Mouse (Mus musculus) brown adipose tissue, adult 24 weeks (tissue): ENCODE results near the gene Sorl1. TPM values are rescaled to one million over a fixed set of nuclear protein-coding genes. Genes with fewer than 3 reads are reported as not detected.

Experiments used
- H3K27ac ChIP-seq: fragments of 200-500 bp; replicated peaks from 2 replicates; pipeline ENCODE4 v1.5.1; 2012; ENCODE audit warnings: low read depth, mild to moderate bottlenecking, low read length
- H3K4me1 ChIP-seq: fragments of 200-500 bp; 2 replicates; pipeline ENCODE4 v1.6.1; 2012; ENCODE audit warnings: low read length, mixed read lengths; ENCODE audit not compliant: control insufficient read depth, insufficient read depth, insufficient read length
- H3K4me3 ChIP-seq: fragments of 200-500 bp; 2 replicates; pipeline ENCODE4 v1.5.1; 2012; ENCODE audit warnings: low read depth, mild to moderate bottlenecking, low read length, moderate library complexity; ENCODE audit not compliant: insufficient read depth
- polyA plus RNA-seq: library from polyadenylated mRNA; stranded (reverse); fragments of >200 nt; gene quantifications from 2 replicates; pipeline ENCODE4 v1.2.4, GENCODE M21; 2012; ENCODE audit not compliant: missing spikeins, insufficient read depth, insufficient read length

Sorl1 gene
- polyA plus RNA-seq, 1 experiment: 25.3 TPM

DNA sequence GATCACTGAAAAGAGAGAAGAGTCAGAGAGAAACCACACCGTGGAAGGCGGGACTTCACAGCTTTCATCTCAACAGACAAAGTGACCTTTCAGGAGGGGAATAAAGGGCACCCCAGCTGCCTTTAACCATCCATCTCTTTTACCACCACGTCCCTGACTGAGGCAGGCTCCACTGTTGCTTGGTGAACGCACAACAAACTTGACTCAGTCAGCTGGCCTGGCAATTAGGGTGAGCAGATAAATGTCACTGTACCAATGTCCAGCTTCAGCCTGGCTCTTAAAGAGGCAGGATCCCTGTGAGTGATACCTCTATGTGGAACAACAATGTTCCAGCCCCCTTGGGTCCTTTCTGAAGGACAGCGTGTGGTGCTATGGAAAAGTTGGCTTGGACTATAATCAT is 138.5 kb downstream of the Sorl1 start:
- Histone ChIP-seq H3K27ac (no peak overlapping the region), H3K4me3 (no peak overlapping the region), H3K4me1 (no peaks in the 10 kb centered on the region)

DNA sequence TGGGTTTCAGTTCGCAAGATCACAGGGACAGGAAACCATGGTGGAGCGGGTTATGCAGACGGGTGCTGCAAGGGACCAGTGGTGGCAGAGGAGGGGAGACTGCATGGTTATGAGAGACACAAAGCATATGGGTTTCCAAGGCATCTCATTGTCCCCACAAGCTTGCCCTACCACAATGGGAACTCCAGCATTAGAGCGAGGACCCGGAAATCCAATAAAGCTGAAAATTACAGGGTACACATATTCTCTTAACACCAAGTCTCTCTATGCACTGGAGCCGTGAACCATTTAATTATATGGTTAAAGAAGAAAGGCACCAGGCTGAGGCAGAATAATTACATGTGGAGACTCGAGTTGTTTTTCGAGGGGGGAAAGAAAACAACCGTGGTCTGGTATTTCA is 139.0 kb downstream of the Sorl1 start:
- H3K4me3 ChIP-seq: no peak overlapping the region

DNA sequence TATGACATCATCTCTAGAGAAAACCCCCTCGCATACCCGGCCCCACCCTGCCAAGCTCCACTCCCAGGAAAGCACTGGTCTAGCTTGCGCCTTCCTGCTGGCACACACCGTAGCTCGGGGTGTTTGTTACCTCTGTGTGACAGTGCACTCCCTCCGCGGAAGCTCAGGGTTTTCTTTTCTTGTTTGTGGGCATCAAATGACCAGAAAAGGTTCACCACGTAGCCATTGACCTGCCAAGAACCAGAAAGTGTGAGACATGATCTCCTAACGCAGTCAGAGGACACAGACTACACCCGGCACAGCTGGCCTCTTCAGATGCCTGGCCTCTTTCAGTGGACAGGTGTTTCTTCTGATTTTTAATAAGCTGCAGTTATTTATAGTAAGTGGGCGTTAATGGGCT is 139.8 kb downstream of the Sorl1 start:
- Histone ChIP-seq H3K4me3 (no peak overlapping the region), H3K27ac (no peak overlapping the region), H3K4me1 (no peaks in the 10 kb centered on the region)

More for the DNA sequence above, 139.0 kb downstream of the Sorl1 start:
- H3K27ac ChIP-seq: no peak overlapping the region
- no peaks in the 10 kb centered on the region for H3K4me1 ChIP-seq

DNA sequence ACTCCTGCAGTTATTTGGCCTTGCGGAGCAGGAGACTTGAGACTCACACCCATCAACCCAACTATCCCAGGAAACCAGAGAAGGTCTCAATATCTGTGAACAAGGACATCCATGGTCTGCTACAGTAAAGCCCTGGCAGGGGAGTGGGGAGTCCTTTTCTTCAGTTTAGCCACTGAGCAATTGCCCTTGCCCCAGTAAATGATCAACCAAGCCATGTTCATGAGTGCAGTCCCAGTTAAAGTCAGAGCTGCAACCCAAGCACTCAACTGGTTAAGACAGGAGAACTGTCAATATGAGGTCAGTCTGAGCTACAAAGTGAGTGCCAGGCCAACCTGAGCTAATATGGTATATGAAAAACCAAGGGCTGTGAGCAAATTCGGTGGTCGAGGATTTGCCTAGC is 140.8 kb downstream of the Sorl1 start:
- H3K4me3 ChIP-seq: no peak overlapping the region
- H3K4me1 ChIP-seq: no peaks in the 10 kb centered on the region
- H3K27ac ChIP-seq: no peak overlapping the region

DNA sequence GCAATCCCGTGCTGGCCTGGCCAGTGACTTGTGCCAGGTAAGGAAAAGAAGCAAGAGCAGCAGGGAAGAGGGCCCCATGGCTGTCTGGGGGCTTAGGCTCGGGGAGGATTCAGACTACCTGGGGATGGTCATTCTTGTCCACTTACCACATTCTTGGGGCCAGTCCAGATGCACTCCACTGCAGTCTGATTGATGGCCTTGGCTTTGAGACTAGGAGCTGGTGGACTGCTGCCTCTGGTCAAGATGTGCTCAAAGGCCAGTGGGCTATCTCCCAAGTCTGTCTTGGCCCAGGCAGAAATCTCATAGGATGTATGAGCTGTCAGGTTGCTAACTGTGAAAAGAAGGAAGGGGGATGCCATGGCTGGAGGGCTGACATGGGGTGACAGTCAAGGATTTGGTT is 141.3 kb downstream of the Sorl1 start:
- H3K4me1 ChIP-seq: no peaks in the 10 kb centered on the region
- no peak overlapping the region for H3K4me3 ChIP-seq
- H3K27ac ChIP-seq: no peak overlapping the region

DNA sequence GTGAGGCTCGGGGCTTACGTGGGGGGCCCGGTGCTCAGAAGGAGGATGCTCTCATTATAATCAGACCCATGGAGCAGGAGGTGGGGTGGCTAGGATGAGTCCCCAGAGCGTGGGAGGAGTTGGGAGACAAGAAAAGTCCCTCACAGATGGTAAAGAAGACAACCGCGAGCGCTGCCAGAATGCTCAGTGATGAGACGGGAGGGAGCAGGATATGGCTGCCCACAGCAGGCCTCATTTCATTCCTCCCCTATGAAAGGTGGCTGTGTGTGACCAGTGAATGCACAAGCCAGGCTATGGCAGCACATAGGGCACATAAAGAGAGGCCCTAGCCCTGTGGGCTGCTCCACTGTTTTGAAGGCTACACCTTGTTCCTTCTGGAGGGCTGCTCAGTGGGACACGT is 142.1 kb downstream of the Sorl1 start:
- no peaks in the 10 kb centered on the region for H3K4me1 ChIP-seq
- H3K4me3 ChIP-seq: no peak overlapping the region
- no peak overlapping the region for H3K27ac ChIP-seq

DNA sequence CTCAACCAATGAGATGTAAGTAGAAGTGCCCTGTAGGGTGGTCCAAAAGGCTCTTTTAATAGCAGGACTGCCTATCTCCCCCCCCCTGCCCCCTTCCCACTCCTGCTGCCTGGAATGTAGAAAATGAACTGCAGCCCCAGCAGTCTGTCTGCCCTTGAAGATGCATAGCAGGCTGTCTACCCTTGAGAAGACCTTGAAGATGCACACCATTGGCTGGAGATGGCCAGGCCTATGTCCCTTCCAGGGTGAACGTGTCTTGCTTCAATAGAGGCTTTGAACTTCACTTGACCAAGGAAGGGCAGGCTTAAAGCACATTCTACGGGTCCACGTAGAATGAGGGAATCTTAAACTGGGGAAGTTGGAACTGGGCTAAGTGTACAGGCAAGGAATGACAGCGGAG is 142.8 kb downstream of the Sorl1 start:
- Histone ChIP-seq H3K4me1 (no peaks in the 10 kb centered on the region), H3K4me3 (no peak overlapping the region), H3K27ac (no peak overlapping the region)

DNA sequence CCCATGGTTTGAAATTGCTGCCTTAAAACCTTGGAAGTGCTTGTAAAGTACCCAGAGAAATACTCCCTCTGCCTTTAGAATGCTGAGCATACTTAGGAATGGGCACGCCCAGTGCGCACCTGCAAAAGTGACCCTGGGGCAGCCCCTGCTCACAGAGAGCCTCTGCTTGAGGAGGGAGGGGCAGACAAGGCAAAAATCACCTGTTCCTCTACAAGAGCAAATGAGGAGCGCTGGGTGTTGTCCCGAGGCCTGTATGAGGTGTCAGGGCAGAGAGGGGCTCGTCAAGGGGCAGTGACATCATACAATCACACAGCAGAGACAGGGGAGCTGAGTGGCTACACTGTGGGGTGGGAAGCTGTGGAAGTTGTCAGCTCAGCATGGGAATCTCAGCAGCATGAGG is 143.3 kb downstream of the Sorl1 start:
- Histone ChIP-seq H3K27ac (no peak overlapping the region), H3K4me3 (no peak overlapping the region), H3K4me1 (no peaks in the 10 kb centered on the region)

DNA sequence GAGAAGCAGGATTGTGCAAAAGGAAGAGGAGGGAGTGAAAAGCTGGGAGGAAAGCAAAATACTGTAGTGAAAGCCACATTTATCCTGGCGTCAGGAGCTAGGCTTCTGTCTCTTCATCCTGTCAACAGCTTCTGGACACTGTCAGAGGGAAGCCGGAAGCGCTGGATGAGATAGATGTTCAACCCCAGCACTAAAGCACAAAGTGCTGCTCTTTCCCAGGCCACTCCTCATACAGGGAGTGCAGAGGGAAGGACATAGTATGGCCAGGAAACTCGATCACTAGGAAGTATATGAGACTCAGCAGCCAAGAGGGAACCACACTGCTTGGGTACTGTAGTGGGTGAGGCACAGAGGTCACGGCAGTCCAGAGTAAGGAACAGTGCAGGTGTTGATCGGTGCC is 145.7 kb downstream of the Sorl1 start:
- Histone ChIP-seq H3K4me3 (no peak overlapping the region), H3K27ac (no peak overlapping the region), H3K4me1 (no peaks in the 10 kb centered on the region)

DNA sequence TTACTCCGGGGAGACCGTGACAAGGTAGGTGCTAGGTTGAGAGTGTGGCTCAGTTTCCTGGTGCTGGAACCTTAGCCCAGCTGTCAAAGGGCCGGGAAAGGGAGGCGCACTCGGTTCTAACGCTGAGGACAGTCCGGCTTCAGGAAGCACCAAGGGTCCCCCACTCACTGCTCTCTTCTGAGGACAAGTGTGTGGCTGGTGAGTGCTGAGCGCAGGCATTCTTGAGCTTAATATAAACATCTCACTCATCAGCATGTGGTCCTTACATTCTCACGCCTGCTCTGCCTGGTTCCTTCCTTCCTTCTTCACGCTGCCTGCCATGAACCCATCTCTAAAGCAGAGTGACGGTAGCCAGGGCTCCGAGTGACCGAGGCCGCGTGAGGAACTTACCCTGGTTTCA is 148.1 kb downstream of the Sorl1 start:
- H3K27ac ChIP-seq: no peak overlapping the region
- no peak overlapping the region for H3K4me3 ChIP-seq
- no peaks in the 10 kb centered on the region for H3K4me1 ChIP-seq

DNA sequence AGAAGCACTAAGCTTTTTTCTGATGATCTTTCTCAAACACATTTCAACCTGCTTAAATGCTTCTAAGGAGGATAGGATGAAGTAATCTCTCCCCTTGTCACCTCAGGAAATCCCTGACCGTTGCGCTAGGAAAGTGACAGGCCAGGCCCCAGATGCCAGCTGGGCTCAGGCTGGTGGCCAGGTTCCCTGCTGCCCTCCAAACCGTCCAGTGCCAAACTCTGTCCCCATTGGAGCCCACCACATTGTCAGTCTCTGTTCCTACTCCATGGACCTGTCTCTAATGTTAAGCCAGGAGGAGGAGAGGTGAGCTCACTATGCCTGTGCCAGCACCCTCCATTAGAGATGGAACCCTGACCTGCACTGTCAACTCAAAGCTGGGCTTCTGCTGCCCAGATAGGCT is 149.4 kb downstream of the Sorl1 start:
- H3K4me1 ChIP-seq: no peaks in the 10 kb centered on the region
- H3K4me3 ChIP-seq: no peak overlapping the region
- no peak overlapping the region for H3K27ac ChIP-seq

DNA sequence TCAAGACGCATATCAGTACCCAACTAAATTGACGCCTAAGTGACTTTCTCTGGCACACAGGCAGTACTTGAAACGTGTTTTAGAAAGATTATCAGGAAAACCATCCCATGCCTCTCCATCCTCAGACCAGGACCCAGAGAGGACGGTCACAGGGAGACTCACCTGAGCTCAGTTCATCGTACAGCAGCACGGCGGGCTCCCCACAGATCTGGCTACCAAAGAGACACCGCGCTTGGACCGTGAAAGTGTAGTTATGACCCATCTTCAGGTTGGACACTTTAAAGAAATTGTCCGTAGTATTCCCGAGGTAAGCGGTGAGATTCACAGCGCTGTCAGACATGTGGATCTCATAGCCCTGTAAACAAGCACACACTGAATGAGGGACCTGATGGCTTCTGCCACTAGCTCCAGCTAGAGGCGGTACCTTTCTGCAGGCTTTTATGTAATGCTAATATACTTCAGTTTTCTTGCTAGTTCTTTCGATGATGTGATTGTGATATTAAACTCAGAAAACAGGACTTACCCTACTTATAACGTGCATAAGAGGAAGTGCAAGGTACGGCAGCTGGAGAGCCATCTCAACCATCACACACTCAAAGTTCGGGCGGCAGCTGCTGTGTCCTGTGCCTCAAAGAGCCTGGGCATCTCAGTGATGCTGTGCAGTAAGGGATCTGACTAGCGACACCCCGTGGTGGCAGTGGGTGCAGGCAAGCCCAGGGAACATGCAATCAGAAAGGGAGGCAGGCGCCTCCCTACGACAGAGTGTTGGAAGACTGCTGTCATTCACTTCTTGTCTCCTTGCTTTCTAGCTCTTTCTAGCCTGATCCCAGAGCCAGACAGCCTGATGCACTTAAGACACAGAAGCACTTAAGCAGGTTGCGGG is 150.1 kb downstream of the Sorl1 start:
- H3K27ac ChIP-seq: no peak overlapping the region
- H3K4me1 ChIP-seq: no peaks in the 10 kb centered on the region
- no peak overlapping the region for H3K4me3 ChIP-seq

DNA sequence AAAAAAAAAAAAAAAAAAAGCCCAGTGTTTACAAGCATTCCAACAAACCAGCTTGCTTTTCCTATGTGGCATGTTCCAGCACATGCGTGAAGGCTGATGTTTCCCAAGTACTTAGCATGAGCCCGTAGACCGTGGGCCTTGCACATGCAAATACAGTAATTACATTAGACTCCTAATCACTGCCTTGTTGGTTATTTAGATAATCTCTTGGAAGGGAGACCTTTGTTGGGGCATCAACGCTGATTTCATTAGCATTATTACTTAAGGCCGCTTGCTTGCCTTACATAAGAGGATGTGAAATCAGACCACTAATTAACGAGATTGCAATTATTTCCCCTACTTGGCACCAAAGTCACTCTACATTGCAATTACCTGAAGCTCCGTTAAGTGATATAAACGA is 154.1 kb downstream of the Sorl1 start:
- Histone ChIP-seq H3K4me1 (no peaks in the 10 kb centered on the region), H3K4me3 (no peak overlapping the region), H3K27ac (no peak overlapping the region)

DNA sequence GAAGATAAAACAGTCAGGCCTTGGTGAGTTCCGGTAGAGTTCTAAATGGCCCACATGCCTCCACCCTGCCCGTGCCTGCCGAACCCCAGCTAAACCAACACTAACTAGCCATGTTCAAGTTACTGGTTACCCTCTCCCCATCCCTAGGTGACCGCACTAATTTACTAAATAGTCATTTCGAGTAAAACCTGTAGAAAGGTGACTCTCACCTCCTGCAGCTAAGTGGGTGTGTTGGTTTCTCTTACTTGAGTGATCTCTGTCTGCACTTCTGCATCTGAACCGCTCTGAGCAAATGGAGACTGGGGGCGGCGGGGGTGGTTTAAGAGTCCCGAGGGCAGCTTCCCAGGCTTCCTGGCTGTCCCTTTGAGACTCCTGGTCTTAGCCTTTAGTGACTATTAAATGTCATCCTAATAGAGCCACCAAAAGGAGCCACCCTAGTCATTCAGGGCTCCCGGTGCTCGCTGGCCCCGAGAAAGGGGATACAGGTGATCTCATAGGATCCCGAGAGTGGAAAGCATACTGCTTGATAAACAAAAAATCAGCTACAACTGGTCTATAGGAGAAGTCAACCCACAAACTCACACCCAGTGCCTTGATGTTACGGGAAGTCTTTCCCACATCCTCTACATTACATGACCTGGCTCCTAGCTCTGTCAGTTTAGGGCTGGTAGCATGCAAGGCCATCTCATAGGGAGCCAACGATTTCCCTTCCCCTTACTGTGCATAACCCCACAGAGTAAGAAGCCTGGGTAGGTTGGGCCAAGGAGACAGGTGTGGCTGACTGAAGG is 155.2 kb downstream of the Sorl1 start:
- H3K27ac ChIP-seq: no peak overlapping the region
- H3K4me1 ChIP-seq: no peaks in the 10 kb centered on the region

DNA sequence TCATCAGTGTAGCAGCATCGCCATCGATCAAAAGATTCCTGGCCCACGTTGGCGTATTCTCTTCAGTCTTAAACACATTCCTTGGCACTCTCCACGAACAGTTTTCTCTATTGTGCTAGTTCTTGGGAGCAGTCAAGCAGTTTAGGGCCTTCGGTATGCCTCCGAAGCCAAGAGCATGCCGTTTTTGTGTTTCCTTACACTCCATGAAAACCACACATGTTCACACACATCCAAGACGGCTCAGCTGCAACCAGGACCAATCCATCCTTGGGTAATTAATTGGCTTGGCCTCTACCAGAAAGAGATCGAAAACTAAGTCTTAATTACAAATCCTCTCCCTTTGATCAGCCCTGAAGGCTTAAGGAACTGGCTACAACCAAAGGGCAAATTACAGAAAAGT is 162.8 kb downstream of the Sorl1 start:
- Histone ChIP-seq H3K4me1 (no peaks in the 10 kb centered on the region), H3K27ac (no peak overlapping the region), H3K4me3 (no peak overlapping the region)

More for the DNA sequence above, 155.2 kb downstream of the Sorl1 start:
- H3K4me3 ChIP-seq: no peak overlapping the region

DNA sequence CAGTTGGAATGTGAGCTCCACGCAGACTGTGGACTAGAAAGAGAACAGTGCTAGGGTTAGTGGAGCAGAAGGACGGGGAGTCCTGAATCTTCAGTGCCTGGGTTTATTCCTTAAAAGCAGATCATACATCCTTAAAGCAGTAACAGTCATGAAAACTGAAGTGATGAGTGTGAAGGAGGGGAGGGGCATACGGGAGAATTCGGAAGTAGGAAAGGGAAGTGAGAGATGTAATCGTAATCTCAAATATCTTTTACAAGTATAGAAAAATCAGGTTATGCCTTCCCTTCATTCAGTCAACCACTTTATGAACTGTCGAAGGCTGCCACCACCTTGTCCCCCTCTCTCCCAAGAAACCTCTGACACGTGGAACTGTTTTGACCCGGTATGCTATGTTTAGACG is 165.8 kb downstream of the Sorl1 start:
- Histone ChIP-seq H3K27ac (no peak overlapping the region), H3K4me1 (no peaks in the 10 kb centered on the region), H3K4me3 (no peak overlapping the region)
